Mouse (Mus musculus): ENCODE results near the gene Nkain2. TPM values are rescaled to one million over a fixed set of nuclear protein-coding genes. Genes with fewer than 3 reads are reported as not detected.

Nkain2 gene
- polyA plus RNA-seq, 1 experiment = not detected

GRCm38 (mm10) chr10:32631043-32631442 is 259.2 kb downstream of the Nkain2 start:
- H3K9ac ChIP-seq (ENCODE audit: low read depth, poor library complexity, severe bottlenecking) = no peak overlapping the region
- no peaks in the 10 kb centered on the region for H3K36me3 ChIP-seq (ENCODE audit: control insufficient read depth, insufficient read depth, low read length, poor library complexity, severe bottlenecking)
- peaks cover 2% of the 10 kb centered on the region for H3K4me1 ChIP-seq (ENCODE audit: control insufficient read depth, insufficient read depth, low read length)
- H3K27ac ChIP-seq (ENCODE audit: insufficient read depth, low read length) = no peak overlapping the region
- H3K4me3 ChIP-seq (ENCODE audit: low read depth, low read length) = no peak overlapping the region
- H3K27me3 ChIP-seq (ENCODE audit: control insufficient read depth, insufficient read depth, low read length, poor library complexity, severe bottlenecking) = no peaks in the 10 kb centered on the region
- no peaks in the 10 kb centered on the region for H3K9me3 ChIP-seq (replicated peaks; ENCODE audit: control insufficient read depth, insufficient read depth, low read length, poor library complexity, severe bottlenecking)
- TF ChIP-seq CTCF (IDR thresholded peaks at IDR 0.05; ENCODE audit: low read depth, low read length) = no peak
- TF ChIP-seq POLR2A (IDR thresholded peaks at IDR 0.05; ENCODE audit: insufficient read depth, low read length) = no peak
- no peak for TF ChIP-seq EP300 (IDR thresholded peaks at IDR 0.05; ENCODE audit: insufficient read depth, low read depth, low read length)

GRCm38 (mm10) chr10:32604448-32604847 is 285.8 kb downstream of the Nkain2 start:
- TF ChIP-seq EP300 (IDR thresholded peaks at IDR 0.05; ENCODE audit: insufficient read depth, low read depth, low read length) (no peak), CTCF (IDR thresholded peaks at IDR 0.05; ENCODE audit: low read depth, low read length) (no peak), POLR2A (IDR thresholded peaks at IDR 0.05; ENCODE audit: insufficient read depth, low read length) (no peak)
- H3K27ac ChIP-seq (ENCODE audit: insufficient read depth, low read length) = no peak overlapping the region
- no peaks in the 10 kb centered on the region for H3K36me3 ChIP-seq (ENCODE audit: control insufficient read depth, insufficient read depth, low read length, poor library complexity, severe bottlenecking)
- no peak overlapping the region for H3K9ac ChIP-seq (ENCODE audit: low read depth, poor library complexity, severe bottlenecking)
- H3K4me3 ChIP-seq (ENCODE audit: low read depth, low read length) = no peak overlapping the region
- no peaks in the 10 kb centered on the region for H3K4me1 ChIP-seq (ENCODE audit: control insufficient read depth, insufficient read depth, low read length)
- H3K27me3 ChIP-seq (ENCODE audit: control insufficient read depth, insufficient read depth, low read length, poor library complexity, severe bottlenecking) = no peaks in the 10 kb centered on the region
- no peaks in the 10 kb centered on the region for H3K9me3 ChIP-seq (replicated peaks; ENCODE audit: control insufficient read depth, insufficient read depth, low read length, poor library complexity, severe bottlenecking)

GRCm38 (mm10) chr10:32602798-32603197 is 287.5 kb downstream of the Nkain2 start:
- H3K9me3 ChIP-seq (replicated peaks; ENCODE audit: control insufficient read depth, insufficient read depth, low read length, poor library complexity, severe bottlenecking) = no peaks in the 10 kb centered on the region
- H3K27ac ChIP-seq (ENCODE audit: insufficient read depth, low read length) = no peak overlapping the region
- TF ChIP-seq CTCF (IDR thresholded peaks at IDR 0.05; ENCODE audit: low read depth, low read length) (no peak), POLR2A (IDR thresholded peaks at IDR 0.05; ENCODE audit: insufficient read depth, low read length) (no peak), EP300 (IDR thresholded peaks at IDR 0.05; ENCODE audit: insufficient read depth, low read depth, low read length) (no peak)
- H3K4me1 ChIP-seq (ENCODE audit: control insufficient read depth, insufficient read depth, low read length) = no peaks in the 10 kb centered on the region
- H3K9ac ChIP-seq (ENCODE audit: low read depth, poor library complexity, severe bottlenecking) = no peak overlapping the region
- H3K27me3 ChIP-seq (ENCODE audit: control insufficient read depth, insufficient read depth, low read length, poor library complexity, severe bottlenecking) = no peaks in the 10 kb centered on the region
- no peak overlapping the region for H3K4me3 ChIP-seq (ENCODE audit: low read depth, low read length)
- no peaks in the 10 kb centered on the region for H3K36me3 ChIP-seq (ENCODE audit: control insufficient read depth, insufficient read depth, low read length, poor library complexity, severe bottlenecking)

- Histone ChIP-seq H3K27ac (ENCODE audit: insufficient read depth, low read length) (no peak overlapping the region), H3K9ac (ENCODE audit: low read depth, poor library complexity, severe bottlenecking) (no peak overlapping the region), H3K4me3 (ENCODE audit: low read depth, low read length) (no peak overlapping the region), H3K9me3 (replicated peaks; ENCODE audit: control insufficient read depth, insufficient read depth, low read length, poor library complexity, severe bottlenecking) (no peaks in the 10 kb centered on the region), H3K4me1 (ENCODE audit: control insufficient read depth, insufficient read depth, low read length) (no peaks in the 10 kb centered on the region), H3K27me3 (ENCODE audit: control insufficient read depth, insufficient read depth, low read length, poor library complexity, severe bottlenecking) (no peaks in the 10 kb centered on the region), H3K36me3 (ENCODE audit: control insufficient read depth, insufficient read depth, low read length, poor library complexity, severe bottlenecking) (no peaks in the 10 kb centered on the region)
- TF ChIP-seq POLR2A (IDR thresholded peaks at IDR 0.05; ENCODE audit: insufficient read depth, low read length) = no peak
- TF ChIP-seq EP300 (IDR thresholded peaks at IDR 0.05; ENCODE audit: insufficient read depth, low read depth, low read length) = no peak
Measured at GRCm38 (mm10) chr10:32594998-32595397, 295.3 kb downstream of the Nkain2 start.

- no peaks in the 10 kb centered on the region for H3K27me3 ChIP-seq (ENCODE audit: control insufficient read depth, insufficient read depth, low read length, poor library complexity, severe bottlenecking)
- no peaks in the 10 kb centered on the region for H3K4me1 ChIP-seq (ENCODE audit: control insufficient read depth, insufficient read depth, low read length)
- H3K4me3 ChIP-seq (ENCODE audit: low read depth, low read length) = no peak overlapping the region
- H3K36me3 ChIP-seq (ENCODE audit: control insufficient read depth, insufficient read depth, low read length, poor library complexity, severe bottlenecking) = no peaks in the 10 kb centered on the region
- H3K9ac ChIP-seq (ENCODE audit: low read depth, poor library complexity, severe bottlenecking) = no peak overlapping the region
- no peaks in the 10 kb centered on the region for H3K9me3 ChIP-seq (replicated peaks; ENCODE audit: control insufficient read depth, insufficient read depth, low read length, poor library complexity, severe bottlenecking)
- no peak overlapping the region for H3K27ac ChIP-seq (ENCODE audit: insufficient read depth, low read length)
- TF ChIP-seq POLR2A (IDR thresholded peaks at IDR 0.05; ENCODE audit: insufficient read depth, low read length) = no peak
- no peak for TF ChIP-seq CTCF (IDR thresholded peaks at IDR 0.05; ENCODE audit: low read depth, low read length)
- no peak for TF ChIP-seq EP300 (IDR thresholded peaks at IDR 0.05; ENCODE audit: insufficient read depth, low read depth, low read length)
Measured at GRCm38 (mm10) chr10:32577276-32577580, 313.0 kb downstream of the Nkain2 start.

GRCm38 (mm10) chr10:32576559-32577275 is 313.5 kb downstream of the Nkain2 start:
- Histone ChIP-seq H3K27ac (ENCODE audit: insufficient read depth, low read length) (no peak overlapping the region), H3K27me3 (ENCODE audit: control insufficient read depth, insufficient read depth, low read length, poor library complexity, severe bottlenecking) (no peaks in the 10 kb centered on the region), H3K9me3 (replicated peaks; ENCODE audit: control insufficient read depth, insufficient read depth, low read length, poor library complexity, severe bottlenecking) (no peaks in the 10 kb centered on the region), H3K4me1 (ENCODE audit: control insufficient read depth, insufficient read depth, low read length) (no peaks in the 10 kb centered on the region), H3K36me3 (ENCODE audit: control insufficient read depth, insufficient read depth, low read length, poor library complexity, severe bottlenecking) (no peaks in the 10 kb centered on the region), H3K9ac (ENCODE audit: low read depth, poor library complexity, severe bottlenecking) (no peak overlapping the region), H3K4me3 (ENCODE audit: low read depth, low read length) (no peak overlapping the region)
- no peak for TF ChIP-seq EP300 (IDR thresholded peaks at IDR 0.05; ENCODE audit: insufficient read depth, low read depth, low read length)
